ENCODE assay signal across 13 mouse cellular contexts in the genomic region with DNA sequence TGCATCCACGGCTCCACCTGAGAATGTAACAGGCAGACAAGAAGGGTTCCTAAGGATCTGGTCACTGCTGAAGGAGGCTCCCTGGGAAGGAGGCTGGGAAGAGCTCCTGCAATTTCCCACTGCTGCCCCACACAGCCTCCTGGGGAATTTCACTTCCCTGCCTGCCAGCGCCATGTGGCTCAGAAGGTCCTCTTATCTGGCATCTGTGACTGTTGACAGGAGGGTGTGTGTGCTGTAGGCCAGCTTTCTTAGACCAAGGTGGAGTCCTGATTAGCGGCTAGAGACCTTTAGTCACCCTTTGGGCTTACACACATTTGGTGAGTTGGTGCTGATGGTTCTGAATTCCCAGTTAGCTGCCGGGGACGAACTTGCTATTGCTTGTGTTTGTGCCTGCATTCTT. TPM values are rescaled to one million over a fixed set of nuclear protein-coding genes. Genes with fewer than 3 reads are reported as not detected.
DNase-seq lines count a peak whose midpoint lies in the region; ATAC-seq lines count a peak whose summit lies in the region.
"Had no signal": no experiment of that assay in that cellular context is flagged by ENCODE, and none has a peak within 500 bp of the region (broad histone marks: within the 10 kb centered on the region; RNA-seq: fewer than 3 reads in every experiment).

No protein-coding gene starts in this region.

- no peak overlapping the region; the same call in 1 of the 2 replicates for H3K4me2 ChIP-seq in intestine, embryonic 15.5 days (replicated peaks)
- H3K4me2 ChIP-seq: forebrain, embryonic 13.5 days had no signal

- H3K36me3 ChIP-seq in intestine, embryonic 15.5 days = no peaks in the 10 kb centered on the region

- H3K27me3 ChIP-seq in intestine, embryonic 15.5 days (replicated peaks) = no peaks in the 10 kb centered on the region

- peak; percentile 35 for DNase-seq in embryo, embryonic 10 days (ENCODE audit: low spot score)
- no peak for DNase-seq in embryo, embryonic 9.5 days (ENCODE audit: extremely low spot score)
- peak; percentile 33 for DNase-seq in c-Kit-positive CD71-positive TER-119-positive erythroid progenitor cells, embryonic 14.5 days (ENCODE audit: low spot score)
- DNase-seq in left cerebral cortex, postnatal 36 days (ENCODE audit: low spot score in 2 of 2) = no peak
- DNase-seq in ovary, postnatal 10 days (ENCODE audit: low spot score) = no peak
- no peak for DNase-seq in kidney, postnatal 36 days
- DNase-seq: embryo, embryonic 11 days; thymus, postnatal 4 days had no signal

- H3K4me3 ChIP-seq in intestine, embryonic 15.5 days (replicated peaks) = no peak overlapping the region
- H3K4me3 ChIP-seq: forebrain, embryonic 13.5 days; midbrain, embryonic 10.5 days had no signal

- no peak overlapping the region for H3K9ac ChIP-seq in intestine, embryonic 15.5 days
- H3K9ac ChIP-seq: forebrain, embryonic 13.5 days had no signal

- peaks cover 28% of the 10 kb centered on the region for H3K4me1 ChIP-seq in intestine, embryonic 15.5 days (replicated peaks)
- H3K4me1 ChIP-seq: forebrain, embryonic 13.5 days had no signal

- no peak overlapping the region for H3K27ac ChIP-seq in intestine, embryonic 15.5 days
- H3K27ac ChIP-seq: forebrain, embryonic 13.5 days; kidney, postnatal 0 days; midbrain, embryonic 10.5 days had no signal

- WGBS in intestine, embryonic 15.5 days = 40% methylated on average over 5 of the region's 5 CpGs

- ATAC-seq in intestine, embryonic 15.5 days = peak; percentile 86
- peak; percentile 98 for ATAC-seq in megakaryocyte-erythroid progenitor cell, adult 5-6 weeks (replicated peaks; ENCODE audit: low FRiP score, low TSS enrichment, poor library complexity, severe bottlenecking)
- ATAC-seq: forebrain, embryonic 13.5 days had no signal

- H3K9me3 ChIP-seq in intestine, embryonic 15.5 days = no peaks in the 10 kb centered on the region

- intact Hi-C loops in left cerebral cortex, postnatal 36 days (cut with DNase I) = no loop called here

RNA-seq across cellular contexts. Expression of a gene that starts 28.0 kb away (rescaled TPM):
- 23.9 and 25.3 TPM in 2 replicates for polyA plus RNA-seq in intestine, embryonic 15.5 days (2015; fragmentation: Nextera tagmentation; extraction: Ambion mirVana)
- 1.6 and 6.6 TPM in 2 replicates for total RNA-seq in megakaryocyte-erythroid progenitor cell, adult 5-6 weeks (2014; fragmentation: Nextera tagmentation)
- total RNA-seq in megakaryocyte-erythroid progenitor cell, adult 5-6 weeks (2017) = 3.9 and 6.8 TPM in 2 replicates
- total RNA-seq in left cerebral cortex, postnatal 36 days (2021) = 10 to 100 TPM; 41.7 to 47.6 TPM

Comparison
In these comparisons a context has a peak if more than half of its experiments do, and no peak if none do; other contexts are left out.
1. DNase-seq: peak in embryo, embryonic 10 days (single experiment) and c-Kit-positive CD71-positive TER-119-positive erythroid progenitor cells, embryonic 14.5 days (single experiment); none in embryo, embryonic 9.5 days (single experiment), left cerebral cortex, postnatal 36 days (0 of 2), ovary, postnatal 10 days (single experiment) and kidney, postnatal 36 days (0 of 2).
2. RNA of a gene that starts 28.0 kb away (total RNA-seq): 41.7 to 47.6 TPM in left cerebral cortex, postnatal 36 days; 1.6 to 6.8 TPM in megakaryocyte-erythroid progenitor cell, adult 5-6 weeks; every median in the first group is over 4 times any median in the second.